Mouse (Mus musculus) lung, postnatal 0 days (tissue): ENCODE results near the gene Asb2. TPM values are rescaled to one million over a fixed set of nuclear protein-coding genes. Genes with fewer than 3 reads are reported as not detected.
A peak's percentile ranks its signal among the peaks of the same experiment; 100 is the strongest.

Source experiments
- ATAC-seq: fragments of 200-750 bp; cut with Nextera tagmentation; 2 replicates; pipeline ENCODE4 v1.8.0; 2017; ENCODE audit warnings: moderate library complexity
- DNase-seq: peaks from one replicate; pipeline ENCODE4 v3.0.0-alpha.2; 2016; ENCODE audit warnings: low spot score
- H3K27ac ChIP-seq: fragments of 300-500 bp; sonication (generic); 2 replicates; pipeline ENCODE4 v1.5.1; 2014; ENCODE audit warnings: antibody characterized with exemption, mild to moderate bottlenecking, low read length, mixed read lengths
- H3K27me3 ChIP-seq: fragments of 300-500 bp; sonication (generic); replicated peaks from 2 replicates; pipeline ENCODE4 v1.6.1; 2014; ENCODE audit warnings: low read length, mixed read lengths; ENCODE audit not compliant: insufficient read depth
- H3K36me3 ChIP-seq: fragments of 300-500 bp; sonication (generic); 2 replicates; pipeline ENCODE4 v1.6.1; 2014; ENCODE audit warnings: low read length, mixed read lengths; ENCODE audit not compliant: insufficient read depth
- H3K4me1 ChIP-seq: fragments of 300-500 bp; sonication (generic); 2 replicates; pipeline ENCODE4 v1.6.1; 2014; ENCODE audit warnings: antibody characterized with exemption, low read depth, low read length, mixed read lengths; ENCODE audit not compliant: insufficient read depth
- H3K4me2 ChIP-seq: fragments of 300-500 bp; sonication (generic); replicated peaks from 2 replicates; pipeline ENCODE4 v1.6.1; 2014; ENCODE audit warnings: low read depth, mild to moderate bottlenecking, low read length, moderate library complexity, mixed read lengths
- H3K4me3 ChIP-seq: fragments of 300-500 bp; sonication (generic); 2 replicates; pipeline ENCODE4 v1.5.1; 2014; ENCODE audit warnings: low read depth, low read length
- H3K9ac ChIP-seq: fragments of 300-500 bp; sonication (generic); replicated peaks from 2 replicates; pipeline ENCODE4 v1.6.1; 2014; ENCODE audit warnings: low read depth, mild to moderate bottlenecking
- H3K9me3 ChIP-seq: fragments of 300-500 bp; sonication (generic); 2 replicates; pipeline ENCODE4 v1.6.1; 2016; ENCODE audit warnings: low read length, mixed read lengths
- CTCF ChIP-seq: IDR thresholded peaks from 2 replicates; pipeline ENCODE4 v1.5.1; 2016; ENCODE audit warnings: antibody characterized with exemption, mild to moderate bottlenecking
- EP300 ChIP-seq: IDR thresholded peaks from 2 replicates; pipeline ENCODE4 v1.6.1; 2016; ENCODE audit warnings: antibody characterized with exemption, mild to moderate bottlenecking, control low read depth
- WGBS: fragments of 180-500 bp; shearing (Covaris S2); extraction: QIAGEN DNeasy Blood & Tissue Kit; methylation state at CpG from one replicate; pipeline ENCODE4 v1.1.7; 2014; 5-methylcytosine and 5-hydroxymethylcytosine counted together
- polyA plus RNA-seq: library from polyadenylated mRNA; unstranded; fragments of >200 nt; fragmentation: Nextera tagmentation; extraction: Ambion mirVana; gene quantifications from 2 replicates; pipeline ENCODE4 v1.2.1, GENCODE M21; 2015

The Asb2 gene
- polyA plus RNA-seq, 1 experiment from 2014 or later: 5.1 TPM

GRCm38 (mm10) chr12:103315831-103316545, 39.8 kb downstream of the Asb2 start:
- TF ChIP-seq CTCF (no peak), EP300 (no peak)
- Histone ChIP-seq H3K36me3 (no peaks in the 10 kb centered on the region), H3K9ac (no peak overlapping the region), H3K4me3 (no peak overlapping the region), H3K4me1 (no peaks in the 10 kb centered on the region), H3K4me2 (no peak overlapping the region), H3K27ac (no peak overlapping the region), H3K9me3 (no peaks in the 10 kb centered on the region), H3K27me3 (no peaks in the 10 kb centered on the region)
- ATAC-seq: no peak
- 58% methylated on average over 20 of the region's 20 CpGs for WGBS
- no peak for DNase-seq

DNA sequence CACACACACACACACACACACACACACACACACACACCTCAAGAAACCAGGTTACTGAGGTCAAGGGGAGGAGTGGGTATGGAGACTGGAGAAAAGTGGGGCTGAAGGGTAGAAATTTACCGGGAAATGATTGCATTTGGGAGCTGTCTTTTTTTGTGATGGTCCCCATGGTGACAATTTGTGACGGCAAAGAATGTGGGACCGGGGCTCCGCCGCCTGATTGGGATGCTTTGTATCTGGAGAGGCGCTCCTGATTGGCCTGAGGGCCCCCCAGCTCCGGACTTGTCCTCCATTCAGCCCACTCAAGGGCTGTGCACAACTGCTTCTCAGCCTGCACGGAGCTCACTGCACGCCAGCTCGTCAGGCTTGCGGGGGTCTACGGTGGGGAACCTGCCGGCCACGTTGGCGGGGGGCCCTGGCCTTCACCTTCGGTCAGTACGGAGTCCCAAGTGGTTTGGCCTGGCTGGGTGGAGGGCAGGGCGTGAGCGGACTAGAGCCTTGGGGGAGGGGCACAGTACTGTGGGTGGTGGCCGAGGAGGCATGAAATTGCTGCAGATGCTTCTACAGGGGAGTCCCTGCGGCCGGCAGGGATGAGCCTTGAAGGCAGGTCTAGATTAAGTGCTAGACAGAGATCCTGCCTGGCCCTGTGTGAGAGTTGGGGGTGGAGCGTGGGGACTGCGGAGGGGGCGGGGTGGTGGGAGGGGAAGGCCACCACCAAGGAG, 41.0 kb downstream of the Asb2 start:
- ATAC-seq (no peak), DNase-seq (no peak)
- no peaks in the 10 kb centered on the region for H3K4me1 ChIP-seq
- no peak overlapping the region for H3K27ac ChIP-seq
- peak overlapping the region; percentile 25; the same call in 1 of the 2 replicates for H3K4me2 ChIP-seq
- H3K36me3 ChIP-seq: no peaks in the 10 kb centered on the region
- no peaks in the 10 kb centered on the region for H3K9me3 ChIP-seq
- 5% methylated on average over 24 of the region's 25 CpGs for WGBS
- H3K4me3 ChIP-seq: no peak overlapping the region
- no peak overlapping the region for H3K9ac ChIP-seq
- no peaks in the 10 kb centered on the region for H3K27me3 ChIP-seq
- no peak for TF ChIP-seq CTCF
- no peak for TF ChIP-seq EP300

DNA sequence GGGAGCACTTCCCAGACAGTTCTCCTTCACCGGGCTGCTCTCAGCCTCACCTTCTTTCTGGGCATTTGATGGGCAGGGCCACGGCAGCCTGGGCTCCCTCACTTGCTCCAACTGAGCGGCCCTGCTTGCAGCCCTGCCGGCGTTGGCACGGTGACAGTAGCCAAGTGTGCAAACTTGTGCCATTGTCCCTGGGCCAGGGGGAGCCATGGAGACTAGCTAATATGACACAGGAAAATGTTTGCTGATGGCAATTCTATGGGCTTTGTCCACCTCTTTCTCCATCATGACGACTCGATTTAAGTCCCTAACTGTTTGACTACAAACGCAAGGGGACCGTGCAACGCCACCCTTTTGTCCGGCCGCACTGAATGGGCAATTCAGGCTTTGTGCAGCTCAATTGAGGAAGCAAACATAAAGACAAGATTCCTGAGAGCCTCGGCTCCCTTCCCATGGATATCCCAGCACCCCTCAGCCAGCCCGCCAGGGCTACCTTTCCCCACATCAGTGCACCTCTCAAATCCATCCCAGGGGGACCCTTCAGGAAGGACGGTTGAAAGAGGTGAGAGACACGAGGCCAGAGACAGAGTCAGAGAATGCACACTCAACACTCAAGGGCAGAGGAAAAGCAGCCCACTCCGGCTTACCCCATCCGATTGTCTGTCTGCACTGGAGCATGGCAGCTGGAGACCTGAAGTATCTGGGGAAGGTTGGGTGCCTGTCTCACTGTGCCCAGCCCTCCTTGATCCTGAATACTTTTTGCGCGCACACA, 41.7 kb downstream of the Asb2 start:
- TF ChIP-seq EP300 (no peak), CTCF (no peak)
- no peaks in the 10 kb centered on the region for H3K36me3 ChIP-seq
- 53% methylated on average over 21 of the region's 21 CpGs for WGBS
- peak; percentile 21 for DNase-seq
- no peak overlapping the region for H3K9ac ChIP-seq
- no peak for ATAC-seq
- H3K9me3 ChIP-seq: no peaks in the 10 kb centered on the region
- H3K27ac ChIP-seq: no peak overlapping the region
- H3K4me3 ChIP-seq: no peak overlapping the region
- no peak overlapping the region for H3K4me2 ChIP-seq
- H3K4me1 ChIP-seq: no peaks in the 10 kb centered on the region
- no peaks in the 10 kb centered on the region for H3K27me3 ChIP-seq

DNA sequence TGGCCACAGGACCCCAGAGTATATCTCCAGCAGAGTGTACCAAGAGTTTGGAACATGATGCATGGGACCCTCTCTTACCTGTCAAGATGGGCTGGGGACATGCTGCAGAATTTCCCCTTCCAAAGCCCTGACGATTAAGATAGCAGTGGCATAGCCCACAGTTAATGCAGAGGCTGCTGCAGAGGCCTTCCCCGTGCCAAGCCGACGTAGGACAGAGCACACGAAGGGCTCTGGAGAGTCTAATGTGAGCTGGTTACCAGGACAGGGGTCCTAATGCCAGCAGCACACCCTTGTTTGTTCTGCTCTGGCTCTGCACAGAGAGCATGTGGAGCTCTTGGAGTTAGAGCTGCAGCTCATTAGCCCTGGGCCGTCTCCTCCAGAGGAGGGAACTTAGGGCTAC, 42.5 kb downstream of the Asb2 start:
- Histone ChIP-seq H3K4me1 (no peaks in the 10 kb centered on the region), H3K4me3 (no peak overlapping the region), H3K9ac (no peak overlapping the region), H3K27ac (no peak overlapping the region), H3K36me3 (no peaks in the 10 kb centered on the region), H3K27me3 (no peaks in the 10 kb centered on the region), H3K4me2 (no peak overlapping the region), H3K9me3 (no peaks in the 10 kb centered on the region)
- DNase-seq: no peak
- no peak for TF ChIP-seq EP300
- no peak for TF ChIP-seq CTCF
- 75% methylated on average over 6 of the region's 6 CpGs for WGBS
- no peak for ATAC-seq

DNA sequence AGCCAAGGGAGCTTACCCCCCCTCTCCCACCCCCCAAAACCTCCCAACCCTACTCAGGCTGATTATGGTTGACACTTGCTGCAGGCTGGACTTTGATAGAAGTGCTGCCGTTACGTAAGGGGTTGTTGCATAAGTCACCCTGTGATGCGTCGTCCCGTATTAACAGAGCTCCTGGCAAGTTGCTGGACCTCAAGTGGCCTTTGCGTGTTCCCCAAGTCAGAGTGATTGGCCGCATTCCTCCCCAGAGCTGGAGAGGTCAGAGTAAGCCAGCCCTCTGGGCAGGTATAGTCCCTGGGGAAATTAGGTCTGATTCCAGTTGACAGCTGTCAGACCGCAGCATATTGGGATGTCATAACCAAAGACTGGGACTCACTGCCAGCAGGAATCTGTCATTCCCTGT, 43.9 kb downstream of the Asb2 start:
- Histone ChIP-seq H3K4me1 (no peaks in the 10 kb centered on the region), H3K9ac (no peak overlapping the region), H3K36me3 (no peaks in the 10 kb centered on the region), H3K4me2 (no peak overlapping the region), H3K9me3 (no peaks in the 10 kb centered on the region), H3K4me3 (no peak overlapping the region), H3K27ac (no peak overlapping the region), H3K27me3 (no peaks in the 10 kb centered on the region)
- peak; percentile 82 for DNase-seq
- peak; percentile 87 for ATAC-seq
- 43% methylated on average over 8 of the region's 8 CpGs for WGBS
- TF ChIP-seq EP300 (peak; percentile 56), CTCF (no peak)

DNA sequence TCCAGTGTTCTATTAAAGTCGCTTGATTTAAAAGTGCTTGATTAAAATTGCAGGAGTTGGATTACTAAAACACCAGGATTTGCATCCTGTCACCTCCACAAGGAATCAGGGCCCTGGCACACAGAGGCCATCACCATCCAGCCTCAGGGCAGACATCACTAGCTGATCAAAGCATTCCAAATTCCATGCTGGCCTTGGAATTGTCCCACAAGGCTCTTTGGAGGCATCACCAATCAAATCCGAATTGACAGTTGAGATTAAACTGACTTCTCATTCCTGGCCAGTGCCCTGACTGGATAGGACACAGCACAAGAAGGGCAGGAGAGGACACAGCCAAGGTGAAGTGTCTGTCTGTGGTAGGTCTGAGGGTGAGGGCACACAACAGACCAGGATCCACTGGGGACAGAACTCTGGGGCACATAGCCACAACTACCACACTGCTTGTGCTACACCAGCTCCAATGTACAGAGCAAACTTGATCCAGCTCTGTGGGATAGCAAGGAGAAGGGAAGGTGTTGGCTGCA, 45.0 kb downstream of the Asb2 start, which contains the start of gene Fam181a:
Gene Fam181a (plus strand): TSS at position 232 of the 524 bp plus-strand sequence.
- TF ChIP-seq CTCF (no peak), EP300 (no peak)
- Histone ChIP-seq H3K4me3 (no peak within 1 kb of the TSS), H3K9me3 (no peaks in the 10 kb centered on the region), H3K4me2 (no peak within 1 kb of the TSS), H3K27ac (no peak within 1 kb of the TSS), H3K4me1 (no peaks in the 10 kb centered on the region), H3K9ac (no peak within 1 kb of the TSS), H3K36me3 (no peaks in the 10 kb centered on the region), H3K27me3 (no peaks in the 10 kb centered on the region)
- no peak for ATAC-seq
- 74% methylated on average over 2 of the region's 2 CpGs for WGBS
- no peak for DNase-seq
